Mouse (Mus musculus) spleen, adult 2 months (tissue): ENCODE data around the gene Ltb4r1.

Experiments used
- CTCF ChIP-seq: fragments of 200-500 bp; IDR thresholded peaks from 2 replicates; pipeline ENCODE4 v1.5.1; 2011; ENCODE audit warnings: mild to moderate bottlenecking, inconsistent platforms; ENCODE audit not compliant: insufficient read depth, insufficient read length, insufficient replicate concordance; ENCODE audit errors: extremely low read depth
- POLR2A ChIP-seq: fragments of 200-500 bp; IDR thresholded peaks from 2 replicates; pipeline ENCODE4 v1.6.1; 2011; ENCODE audit warnings: low read depth, low read length, inconsistent platforms

DNA sequence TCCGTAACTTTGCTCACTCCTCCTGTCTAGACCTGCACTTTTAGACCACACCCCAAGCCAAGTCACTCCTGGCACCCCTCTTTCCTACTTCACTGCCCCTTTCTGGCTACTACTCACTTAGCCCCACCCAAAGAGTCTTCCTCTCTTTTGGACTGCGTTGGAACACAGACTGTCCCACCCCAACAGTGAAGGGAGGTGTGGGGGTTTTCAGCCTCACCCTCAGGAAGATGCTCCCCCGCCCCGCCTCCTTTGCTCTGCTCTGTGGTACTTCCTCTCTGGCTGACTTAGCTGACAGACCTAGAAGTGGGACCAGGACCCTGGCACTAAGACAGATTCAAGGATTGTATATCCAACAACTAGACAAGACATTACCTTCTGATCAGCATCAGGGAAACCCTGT lies at the start of gene Ltb4r1:
- TF ChIP-seq CTCF = no peak
- TF ChIP-seq POLR2A = no peak
